Mouse (Mus musculus): ENCODE measurements at regions not wholly inside any gene's neighbourhood (a gene's known extent, or its start where the extent isn't known, plus 50 kb on each side); places are given as distances from the start of the nearest gene placed in this dataset.

- no peak for DNase-seq (ENCODE audit: low spot score)
- intact Hi-C loops (cut with DNase I): no loop called here
Observed at GRCm38 (mm10) chr13:37675718-37676117, 102.5 kb upstream of the Rreb1 start.

GRCm38 (mm10) chr13:37676912-37677311, 101.3 kb upstream of the Rreb1 start:
- DNase-seq (ENCODE audit: low spot score): no peak
- intact Hi-C loops (cut with DNase I): no loop called here

DNA sequence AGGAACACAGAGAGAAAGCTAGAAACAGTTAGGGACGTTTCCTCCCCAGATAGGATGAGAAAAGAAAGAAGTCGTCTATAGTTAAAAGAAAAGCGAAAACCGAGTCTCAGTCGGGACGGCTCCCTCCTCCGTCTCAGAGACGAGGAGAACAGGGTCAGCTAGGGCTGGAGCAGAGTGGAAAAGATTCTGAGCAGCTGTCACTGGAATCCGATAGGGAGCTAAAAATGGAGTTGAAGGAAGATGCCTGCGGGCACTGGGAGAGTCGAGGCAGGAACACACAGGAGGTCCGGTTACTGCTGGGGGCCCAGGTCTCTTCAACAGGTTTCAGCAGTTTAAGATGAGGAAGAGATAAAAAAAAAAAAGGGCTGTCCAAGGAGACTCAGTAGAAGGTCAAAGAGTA, 99.9 kb upstream of the Rreb1 start:
- no peak for DNase-seq (ENCODE audit: low spot score)
- intact Hi-C loops (cut with DNase I): no loop called here

GRCm38 (mm10) chr13:37678772-37679171, 99.4 kb upstream of the Rreb1 start:
- intact Hi-C loops (cut with DNase I): no loop called here
- DNase-seq (ENCODE audit: low spot score): no peak

DNA sequence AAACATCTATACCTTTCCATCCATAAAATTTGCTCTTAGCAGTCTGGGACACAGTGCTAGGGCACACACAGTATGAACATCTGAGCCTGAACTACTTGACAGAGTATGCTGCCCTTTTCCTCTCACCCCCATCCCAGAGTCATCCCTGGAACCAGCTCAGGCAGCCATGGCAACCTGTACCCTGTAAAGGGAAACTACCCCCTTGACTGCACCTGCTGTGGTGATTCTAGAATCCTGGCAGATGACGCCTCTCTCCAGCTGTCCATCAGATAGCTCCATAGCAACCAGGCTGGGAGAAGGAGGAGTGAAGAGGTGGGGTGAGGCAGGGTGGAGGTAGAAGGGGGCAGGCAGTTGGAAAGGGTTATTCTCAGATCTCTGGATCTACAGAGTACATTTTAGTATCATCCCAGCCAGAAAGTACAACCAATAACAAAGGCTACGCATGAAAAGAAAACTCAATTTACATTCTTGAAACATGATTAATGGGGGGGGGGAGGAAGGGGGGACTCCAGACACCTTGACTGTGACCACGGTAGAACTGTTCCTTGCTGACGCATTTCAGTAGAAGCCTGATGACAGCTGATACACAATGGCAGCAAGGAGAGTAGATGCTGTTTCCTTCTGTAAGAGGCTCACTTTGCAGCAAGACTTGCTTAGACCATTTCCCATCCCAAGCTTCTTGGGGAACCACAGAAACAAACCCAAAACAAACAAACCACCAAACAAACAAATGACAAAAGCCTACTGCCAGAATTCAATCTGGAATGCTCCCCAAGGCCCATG, 97.2 kb upstream of the Rreb1 start:
- intact Hi-C loops (cut with DNase I): no loop called here
- no peak for DNase-seq (ENCODE audit: low spot score)

GRCm38 (mm10) chr13:37683045-37683679, 95.0 kb upstream of the Rreb1 start:
- intact Hi-C loops (cut with DNase I): no loop called here
- no peak for DNase-seq (ENCODE audit: low spot score)

- no peak for DNase-seq (ENCODE audit: low spot score)
- intact Hi-C loops (cut with DNase I): no loop called here
Observed at GRCm38 (mm10) chr13:37685617-37686016, 92.6 kb upstream of the Rreb1 start.

DNA sequence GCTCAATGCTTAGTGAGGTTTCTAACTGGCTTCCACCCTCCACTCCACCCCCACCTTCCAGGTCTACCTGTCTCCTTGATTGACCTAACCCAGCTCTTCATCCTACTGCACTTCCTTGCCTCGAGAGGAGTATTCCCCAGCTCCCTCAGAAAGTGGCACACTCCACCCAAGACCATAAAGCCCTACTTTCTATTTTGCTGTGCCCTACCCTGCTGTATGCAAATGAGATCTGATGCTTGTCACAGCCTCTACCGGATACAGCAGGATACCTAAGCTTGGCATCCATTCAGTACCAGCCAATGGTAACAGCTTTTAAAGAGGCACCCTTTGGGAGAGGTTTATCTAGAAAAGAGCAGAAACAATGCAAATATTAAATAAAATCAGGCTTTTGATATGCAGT, 92.1 kb upstream of the Rreb1 start:
- intact Hi-C loops (cut with DNase I): no loop called here
- DNase-seq (ENCODE audit: low spot score): no peak

- DNase-seq (ENCODE audit: low spot score): no peak
- intact Hi-C loops (cut with DNase I): no loop called here
Observed at GRCm38 (mm10) chr13:37689127-37689777, 88.9 kb upstream of the Rreb1 start.

- intact Hi-C loops (cut with DNase I): no loop called here
- no peak for DNase-seq (ENCODE audit: low spot score)
Observed at GRCm38 (mm10) chr13:37691855-37692445, 86.2 kb upstream of the Rreb1 start.

GRCm38 (mm10) chr13:37693617-37694016, 84.6 kb upstream of the Rreb1 start:
- intact Hi-C loops (cut with DNase I): no loop called here
- no peak for DNase-seq (ENCODE audit: low spot score)

- intact Hi-C loops (cut with DNase I): no loop called here
- no peak for DNase-seq (ENCODE audit: low spot score)
Observed at GRCm38 (mm10) chr13:37704475-37704874, 73.7 kb upstream of the Rreb1 start.

DNA sequence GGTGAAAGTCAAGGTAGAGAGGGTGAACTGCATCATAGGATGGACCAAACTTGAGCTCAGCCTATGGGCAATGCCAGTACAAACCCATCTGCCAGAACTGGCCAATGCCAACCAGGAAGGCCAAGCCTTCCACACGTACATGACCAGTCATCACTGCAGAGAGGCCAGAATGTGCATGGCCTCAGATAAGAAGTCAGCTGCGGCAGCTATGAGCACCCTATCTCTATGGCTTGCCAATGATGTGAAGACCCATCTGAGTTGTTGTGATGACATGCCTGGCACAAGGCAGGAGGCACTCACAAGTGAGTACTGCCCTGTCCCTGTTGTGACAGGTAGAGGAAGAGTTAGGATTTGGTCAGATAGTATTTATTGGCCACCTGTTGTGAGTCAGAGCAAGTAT, 72.7 kb upstream of the Rreb1 start:
- no peak for DNase-seq (ENCODE audit: low spot score)
- intact Hi-C loops (cut with DNase I): no loop called here

- intact Hi-C loops (cut with DNase I): no loop called here
- no peak for DNase-seq (ENCODE audit: low spot score)
Observed at GRCm38 (mm10) chr13:37710913-37711312, 67.3 kb upstream of the Rreb1 start.

GRCm38 (mm10) chr13:37712908-37713496, 65.2 kb upstream of the Rreb1 start:
- no peak for DNase-seq (ENCODE audit: low spot score)
- intact Hi-C loops (cut with DNase I): no loop called here

DNA sequence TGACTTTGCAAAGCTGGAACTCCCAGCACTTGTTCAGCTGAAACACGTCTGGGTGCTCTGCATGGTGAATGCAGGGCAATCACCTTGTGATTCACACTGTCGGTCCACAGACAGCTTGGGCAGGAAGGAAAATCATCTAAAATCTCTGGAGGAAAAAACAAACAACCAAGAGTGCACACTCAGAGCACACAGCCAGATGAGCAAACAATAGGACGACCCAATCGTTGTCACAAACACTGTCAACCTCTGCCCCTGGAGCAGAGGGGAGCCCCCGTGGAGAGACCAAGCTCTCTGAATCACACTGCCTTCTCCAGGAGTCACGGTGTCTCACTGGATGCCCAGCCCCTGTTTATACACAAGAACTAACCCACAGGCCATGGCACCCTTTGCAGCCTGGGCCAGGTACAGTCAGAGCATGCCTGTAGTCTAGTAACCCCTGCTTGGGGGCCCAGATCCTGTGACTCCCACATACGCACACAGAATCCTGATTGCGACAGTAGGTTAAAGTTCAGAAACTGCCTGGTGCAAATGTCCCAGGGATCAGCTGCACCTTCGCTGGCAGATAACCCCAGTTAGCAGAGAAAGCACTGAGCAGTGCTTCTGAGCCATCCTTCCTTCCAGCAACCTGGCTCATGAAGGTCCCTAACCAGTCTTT, 63.0 kb upstream of the Rreb1 start:
- intact Hi-C loops (cut with DNase I): no loop called here
- DNase-seq (ENCODE audit: low spot score): no peak

DNA sequence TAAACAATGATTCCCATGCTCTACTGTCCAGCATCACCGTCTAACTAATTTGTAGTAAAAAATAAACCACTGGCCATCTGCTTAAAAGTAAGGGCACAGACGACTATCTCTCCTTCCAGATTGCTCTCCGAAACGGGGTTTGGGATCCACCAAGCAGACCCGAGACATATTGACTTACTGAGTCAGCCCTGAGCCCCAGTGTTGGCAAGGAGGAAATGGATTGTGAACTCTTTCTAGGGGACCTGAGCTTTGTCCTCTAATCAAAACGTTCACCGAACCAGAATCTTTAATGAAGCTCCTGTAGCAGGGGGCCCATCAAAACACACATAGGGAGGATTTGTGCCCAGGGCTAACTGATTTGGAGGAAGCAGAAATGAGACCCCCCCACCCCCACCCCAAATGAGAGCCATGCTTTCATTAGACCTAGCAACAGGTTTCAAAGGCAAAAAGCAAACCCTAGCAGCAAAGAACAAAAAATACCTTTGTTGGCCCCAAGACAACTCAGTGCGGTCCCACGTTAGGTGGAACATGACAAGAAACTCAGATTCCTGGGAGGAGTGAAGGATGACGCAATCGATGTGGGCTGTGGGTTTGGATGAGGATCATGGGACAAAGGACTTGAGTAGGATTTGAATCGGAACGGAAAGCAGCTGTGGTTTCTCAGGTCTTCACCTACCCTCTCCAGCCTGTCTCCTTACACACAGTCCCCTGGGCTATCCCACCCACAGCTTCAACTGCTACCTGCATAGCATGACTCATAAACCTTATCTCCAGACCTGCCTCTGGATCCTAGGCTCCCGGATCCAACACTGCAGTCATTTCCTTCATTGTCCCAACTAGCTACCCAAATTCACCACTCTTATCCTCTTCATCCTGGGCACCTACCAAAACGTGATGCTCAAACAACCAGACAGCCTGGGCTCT, 62.2 kb upstream of the Rreb1 start:
- intact Hi-C loops (cut with DNase I): no loop called here
- no peak for DNase-seq (ENCODE audit: low spot score)

DNA sequence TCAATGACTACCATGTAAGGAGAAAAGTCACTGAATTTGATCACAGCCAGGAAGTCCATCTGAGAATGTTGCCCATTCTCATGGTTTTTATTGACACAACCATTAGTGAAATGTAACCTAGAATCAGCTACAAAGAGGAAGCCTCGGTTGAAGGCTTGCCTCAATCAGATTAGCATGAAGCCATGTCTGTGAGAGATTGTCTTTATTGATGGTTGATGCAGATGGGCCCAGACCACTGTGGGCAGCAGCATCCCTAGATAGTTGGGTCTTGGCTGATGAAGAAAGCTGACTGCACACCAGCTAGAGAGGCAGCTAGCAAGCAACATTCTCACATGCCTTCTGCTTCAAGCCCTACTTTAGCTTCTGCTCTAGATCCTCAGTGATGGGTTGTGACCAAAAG, 60.4 kb upstream of the Rreb1 start:
- DNase-seq (ENCODE audit: low spot score): no peak
- intact Hi-C loops (cut with DNase I): no loop called here

GRCm38 (mm10) chr13:37718364-37718763, 59.8 kb upstream of the Rreb1 start:
- intact Hi-C loops (cut with DNase I): no loop called here
- DNase-seq (ENCODE audit: low spot score): no peak
